Mouse (Mus musculus): ENCODE measurements around the gene Klf2.

Gene Klf2

DNA sequence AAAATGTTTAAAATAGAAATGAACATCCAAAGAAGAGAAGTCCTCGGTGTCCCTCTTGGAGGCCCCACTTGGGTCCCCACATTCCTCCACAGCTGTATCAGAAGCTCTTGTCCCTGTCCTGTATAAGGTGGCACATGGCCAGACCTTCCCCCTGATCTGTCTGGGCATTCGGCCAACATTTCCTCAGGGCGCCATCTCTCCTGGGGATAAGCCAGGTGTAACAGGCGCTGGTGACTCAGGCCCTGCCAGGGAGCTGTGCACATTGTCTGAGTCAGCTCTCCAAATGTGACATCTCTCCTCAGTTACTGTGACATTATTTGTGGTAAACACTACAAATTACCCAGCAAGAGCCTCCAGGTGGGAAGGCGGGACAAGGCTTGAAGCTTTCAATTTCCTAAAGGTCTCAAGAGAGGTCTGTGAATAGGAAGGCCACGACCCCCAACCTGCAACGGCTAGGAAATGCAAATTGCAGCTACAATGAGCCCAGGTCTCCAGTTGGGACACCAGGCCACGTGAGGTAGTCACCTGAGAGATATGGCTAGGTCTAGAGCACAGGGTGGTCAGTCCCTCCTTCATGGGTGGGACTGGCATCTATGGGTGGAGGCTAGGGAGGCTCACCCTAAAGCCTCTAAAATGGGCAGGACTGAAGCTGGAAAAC is 7.9 kb upstream of the Klf2 start:
- TF ChIP-seq CTCF (conservative IDR thresholded peaks at IDR 0.05; ENCODE audit: low read length) (no peak), NANOG (IDR thresholded peaks at IDR 0.05; ENCODE audit: borderline replicate concordance, low read length) (peak; percentile 62; the same call in 1 of the 2 replicates), POU5F1 (IDR thresholded peaks at IDR 0.05; ENCODE audit: borderline replicate concordance, low read length) (peak; percentile 66; the same call in 1 of the 2 replicates)
- H3K4me3 ChIP-seq (replicated peaks; ENCODE audit: low read length), result 0 out of 2 replicates have a peak overlapping the region, but pooled peaks have one; percentile 3
- H3K4me1 ChIP-seq (replicated peaks; ENCODE audit: low read depth, low read length), result peaks cover 87% of the 10 kb centered on the region
- no peaks in the 10 kb centered on the region for H3K27me3 ChIP-seq (ENCODE audit: insufficient read depth, low read length)
- no peaks in the 10 kb centered on the region for H3K36me3 ChIP-seq (ENCODE audit: insufficient read depth, low read length)
- no peaks in the 10 kb centered on the region for H3K9me3 ChIP-seq (ENCODE audit: low read length)

DNA sequence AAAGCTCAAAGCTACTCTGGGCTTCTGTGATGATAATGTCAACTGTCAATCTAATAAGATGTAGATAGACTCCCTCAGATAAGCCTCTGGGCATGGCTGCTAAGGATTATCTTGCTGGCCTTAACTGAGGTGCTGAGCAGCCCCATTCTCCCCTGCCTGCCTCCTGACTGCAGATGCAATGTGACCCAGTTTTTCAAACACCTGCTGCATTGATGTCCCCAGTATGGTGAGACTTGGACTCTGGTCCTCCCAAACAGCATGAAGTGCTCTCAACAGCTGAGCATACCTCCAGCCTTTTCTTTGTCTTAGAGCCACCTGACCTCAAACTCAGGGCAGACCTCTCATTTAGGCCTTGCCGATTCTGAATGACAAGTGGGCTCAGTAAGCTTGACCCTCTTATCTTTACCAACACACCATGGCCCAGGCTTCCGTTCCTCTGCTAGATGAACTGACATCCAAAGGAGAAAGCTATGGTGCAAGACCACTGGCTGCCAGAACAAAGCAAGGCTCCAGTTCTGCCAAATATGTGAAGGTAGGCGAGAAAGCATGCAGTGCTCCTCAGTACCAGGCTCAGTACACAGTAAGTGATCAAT is 5.8 kb upstream of the Klf2 start:
- no peak for TF ChIP-seq NANOG (IDR thresholded peaks at IDR 0.05; ENCODE audit: borderline replicate concordance, low read length)
- no peak for TF ChIP-seq POU5F1 (IDR thresholded peaks at IDR 0.05; ENCODE audit: borderline replicate concordance, low read length)
- no peak for TF ChIP-seq CTCF (conservative IDR thresholded peaks at IDR 0.05; ENCODE audit: low read length)
- H3K9me3 ChIP-seq (ENCODE audit: low read length), result no peaks in the 10 kb centered on the region
- no peak overlapping the region for H3K4me3 ChIP-seq (replicated peaks; ENCODE audit: low read length)
- peaks cover 87% of the 10 kb centered on the region for H3K4me1 ChIP-seq (replicated peaks; ENCODE audit: low read depth, low read length)
- no peaks in the 10 kb centered on the region for H3K27me3 ChIP-seq (ENCODE audit: insufficient read depth, low read length)
- no peaks in the 10 kb centered on the region for H3K36me3 ChIP-seq (ENCODE audit: insufficient read depth, low read length)

DNA sequence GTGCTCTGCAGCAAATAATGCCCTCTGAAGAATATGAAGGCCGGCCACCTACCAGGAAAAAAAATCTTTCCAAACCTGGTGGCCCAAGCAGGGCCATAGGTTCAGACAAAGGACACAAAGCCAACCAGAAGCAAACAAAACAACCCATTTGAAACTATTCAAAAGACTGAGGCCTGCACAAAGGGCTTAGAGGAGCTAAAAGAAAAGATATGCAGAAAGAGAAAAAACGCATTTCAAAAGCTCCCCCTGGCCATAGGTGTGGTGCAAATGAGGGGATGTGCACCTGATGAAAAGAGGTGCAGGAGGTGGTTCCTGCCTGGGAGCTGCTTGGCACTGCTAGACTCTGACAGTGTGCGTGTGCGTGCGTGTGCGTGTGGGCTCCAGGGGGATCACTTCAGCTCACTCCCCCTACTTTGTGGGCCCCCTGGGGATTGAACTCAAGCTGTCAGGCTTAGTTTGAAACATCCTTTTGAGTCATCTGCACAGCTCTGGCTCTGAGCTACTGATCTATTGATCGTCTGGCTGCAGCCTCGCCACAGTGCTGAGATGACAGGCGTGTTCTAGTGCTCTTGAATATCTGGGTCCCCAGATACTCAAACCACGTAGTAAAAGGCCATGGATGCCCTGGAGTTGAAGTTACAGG is 2.7 kb upstream of the Klf2 start:
- TF ChIP-seq POU5F1 (IDR thresholded peaks at IDR 0.05; ENCODE audit: borderline replicate concordance, low read length), result peak; percentile 22; the same call in 1 of the 2 replicates
- peak; percentile 83 for TF ChIP-seq NANOG (IDR thresholded peaks at IDR 0.05; ENCODE audit: borderline replicate concordance, low read length)
- no peak for TF ChIP-seq CTCF (conservative IDR thresholded peaks at IDR 0.05; ENCODE audit: low read length)
- Histone ChIP-seq H3K27me3 (ENCODE audit: insufficient read depth, low read length) (no peaks in the 10 kb centered on the region), H3K9me3 (ENCODE audit: low read length) (no peaks in the 10 kb centered on the region), H3K4me3 (replicated peaks; ENCODE audit: low read length) (0 out of 2 replicates have a peak overlapping the region, but pooled peaks have one; percentile 1), H3K4me1 (replicated peaks; ENCODE audit: low read depth, low read length) (peaks cover 59% of the 10 kb centered on the region), H3K36me3 (ENCODE audit: insufficient read depth, low read length) (peaks cover 13% of the 10 kb centered on the region)

DNA sequence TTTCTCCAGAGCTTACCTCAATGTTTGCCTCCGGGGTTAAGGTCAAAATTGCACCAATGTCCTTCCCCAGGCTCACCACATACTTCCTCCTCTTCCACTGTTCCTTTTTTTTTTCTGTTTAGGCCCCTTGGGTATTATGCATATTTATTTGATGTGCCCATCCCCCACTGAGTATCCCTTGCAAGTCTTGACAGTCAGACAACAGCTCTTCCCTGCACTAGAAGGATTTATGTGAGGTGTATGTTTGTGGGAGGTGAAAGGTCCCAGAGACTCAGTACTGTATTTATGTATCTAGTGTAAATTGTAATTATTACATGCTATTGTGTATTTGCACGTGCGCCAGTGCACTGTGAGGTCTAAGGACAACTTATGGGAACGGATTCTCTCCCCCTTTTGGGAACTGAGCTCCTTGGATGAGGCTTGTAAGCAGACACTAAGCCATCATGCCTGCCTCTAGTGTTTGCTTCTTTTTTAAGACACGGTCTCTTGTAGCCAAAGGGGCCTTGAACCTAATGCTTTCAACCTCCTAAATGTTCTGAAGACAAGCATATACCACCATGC is 1.0 kb upstream of the Klf2 start:
- peaks cover 54% of the 10 kb centered on the region for H3K4me1 ChIP-seq (replicated peaks; ENCODE audit: low read depth, low read length)
- no peaks in the 10 kb centered on the region for H3K27me3 ChIP-seq (ENCODE audit: insufficient read depth, low read length)
- H3K36me3 ChIP-seq (ENCODE audit: insufficient read depth, low read length), result peaks cover 28% of the 10 kb centered on the region
- H3K9me3 ChIP-seq (ENCODE audit: low read length), result no peaks in the 10 kb centered on the region
- peak overlapping the region; percentile 35; the same call in 1 of the 2 replicates for H3K4me3 ChIP-seq (replicated peaks; ENCODE audit: low read length)
- TF ChIP-seq CTCF (conservative IDR thresholded peaks at IDR 0.05; ENCODE audit: low read length) (no peak), NANOG (IDR thresholded peaks at IDR 0.05; ENCODE audit: borderline replicate concordance, low read length) (no peak), POU5F1 (IDR thresholded peaks at IDR 0.05; ENCODE audit: borderline replicate concordance, low read length) (no peak)

DNA sequence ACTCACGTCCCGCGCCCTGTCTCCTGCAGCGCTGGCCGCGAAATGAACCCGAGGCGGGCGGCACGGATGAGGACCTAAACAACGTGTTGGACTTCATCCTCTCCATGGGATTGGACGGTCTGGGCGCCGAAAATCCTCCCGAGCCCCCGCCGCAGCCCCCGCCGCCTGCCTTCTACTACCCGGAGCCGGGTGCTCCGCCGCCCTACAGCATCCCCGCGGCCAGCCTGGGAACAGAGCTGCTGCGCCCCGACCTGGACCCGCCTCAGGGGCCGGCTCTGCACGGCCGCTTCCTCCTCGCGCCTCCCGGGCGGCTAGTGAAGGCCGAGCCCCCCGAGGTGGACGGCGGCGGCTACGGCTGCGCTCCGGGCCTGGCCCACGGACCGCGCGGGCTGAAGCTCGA is 564 bp downstream of the Klf2 start:
- Histone ChIP-seq H3K4me1 (replicated peaks; ENCODE audit: low read depth, low read length) (peaks cover 54% of the 10 kb centered on the region), H3K36me3 (ENCODE audit: insufficient read depth, low read length) (peaks cover 43% of the 10 kb centered on the region)
- no peak for TF ChIP-seq POU5F1 (IDR thresholded peaks at IDR 0.05; ENCODE audit: borderline replicate concordance, low read length)
- TF ChIP-seq CTCF (conservative IDR thresholded peaks at IDR 0.05; ENCODE audit: low read length), result no peak
- TF ChIP-seq NANOG (IDR thresholded peaks at IDR 0.05; ENCODE audit: borderline replicate concordance, low read length), result no peak

DNA sequence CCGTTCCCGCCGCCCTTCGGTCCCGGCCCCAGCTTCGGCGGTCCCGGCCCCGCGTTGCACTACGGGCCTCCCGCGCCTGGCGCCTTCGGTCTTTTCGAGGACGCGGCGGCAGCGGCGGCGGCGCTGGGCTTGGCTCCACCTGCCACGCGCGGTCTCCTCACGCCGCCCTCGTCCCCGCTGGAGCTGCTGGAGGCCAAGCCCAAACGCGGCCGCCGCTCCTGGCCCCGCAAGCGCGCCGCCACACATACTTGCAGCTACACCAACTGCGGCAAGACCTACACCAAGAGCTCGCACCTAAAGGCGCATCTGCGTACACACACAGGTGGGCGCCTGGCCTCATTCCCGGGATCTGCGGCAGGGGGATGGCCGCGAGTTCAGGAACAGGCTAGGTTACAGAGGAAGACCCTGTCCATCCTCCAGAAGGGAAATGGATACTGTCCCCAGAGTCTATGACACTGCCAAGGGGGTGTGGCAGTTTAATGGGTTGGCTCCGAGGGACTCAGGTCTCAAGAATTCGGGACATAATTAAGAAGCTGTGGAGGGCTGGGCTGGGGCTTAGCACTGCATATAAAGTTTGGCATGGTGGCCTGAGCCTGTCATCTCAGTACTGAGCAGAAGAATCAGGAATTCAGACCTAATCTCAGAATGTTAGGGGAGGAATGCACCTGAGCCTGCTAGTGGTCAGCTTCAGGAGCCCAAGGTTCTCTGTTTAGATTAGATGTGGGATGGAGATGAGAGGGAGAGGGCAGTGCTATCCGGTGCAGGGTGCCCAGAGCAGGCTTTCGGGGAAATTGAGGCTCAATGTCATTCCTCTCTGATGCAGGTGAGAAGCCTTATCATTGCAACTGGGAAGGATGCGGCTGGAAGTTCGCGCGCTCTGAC is 1.3 kb downstream of the Klf2 start:
- Histone ChIP-seq H3K4me3 (replicated peaks; ENCODE audit: low read length) (peak overlapping the region; percentile 98), H3K4me1 (replicated peaks; ENCODE audit: low read depth, low read length) (peaks cover 54% of the 10 kb centered on the region), H3K36me3 (ENCODE audit: insufficient read depth, low read length) (peaks cover 49% of the 10 kb centered on the region), H3K9me3 (ENCODE audit: low read length) (no peaks in the 10 kb centered on the region), H3K27me3 (ENCODE audit: insufficient read depth, low read length) (no peaks in the 10 kb centered on the region)
- no peak for TF ChIP-seq CTCF (conservative IDR thresholded peaks at IDR 0.05; ENCODE audit: low read length)
- TF ChIP-seq POU5F1 (IDR thresholded peaks at IDR 0.05; ENCODE audit: borderline replicate concordance, low read length), result no peak
- no peak for TF ChIP-seq NANOG (IDR thresholded peaks at IDR 0.05; ENCODE audit: borderline replicate concordance, low read length)

More for the DNA sequence above, 564 bp downstream of the Klf2 start:
- Histone ChIP-seq H3K4me3 (replicated peaks; ENCODE audit: low read length) (peak overlapping the region; percentile 98), H3K27me3 (ENCODE audit: insufficient read depth, low read length) (no peaks in the 10 kb centered on the region), H3K9me3 (ENCODE audit: low read length) (no peaks in the 10 kb centered on the region)

DNA sequence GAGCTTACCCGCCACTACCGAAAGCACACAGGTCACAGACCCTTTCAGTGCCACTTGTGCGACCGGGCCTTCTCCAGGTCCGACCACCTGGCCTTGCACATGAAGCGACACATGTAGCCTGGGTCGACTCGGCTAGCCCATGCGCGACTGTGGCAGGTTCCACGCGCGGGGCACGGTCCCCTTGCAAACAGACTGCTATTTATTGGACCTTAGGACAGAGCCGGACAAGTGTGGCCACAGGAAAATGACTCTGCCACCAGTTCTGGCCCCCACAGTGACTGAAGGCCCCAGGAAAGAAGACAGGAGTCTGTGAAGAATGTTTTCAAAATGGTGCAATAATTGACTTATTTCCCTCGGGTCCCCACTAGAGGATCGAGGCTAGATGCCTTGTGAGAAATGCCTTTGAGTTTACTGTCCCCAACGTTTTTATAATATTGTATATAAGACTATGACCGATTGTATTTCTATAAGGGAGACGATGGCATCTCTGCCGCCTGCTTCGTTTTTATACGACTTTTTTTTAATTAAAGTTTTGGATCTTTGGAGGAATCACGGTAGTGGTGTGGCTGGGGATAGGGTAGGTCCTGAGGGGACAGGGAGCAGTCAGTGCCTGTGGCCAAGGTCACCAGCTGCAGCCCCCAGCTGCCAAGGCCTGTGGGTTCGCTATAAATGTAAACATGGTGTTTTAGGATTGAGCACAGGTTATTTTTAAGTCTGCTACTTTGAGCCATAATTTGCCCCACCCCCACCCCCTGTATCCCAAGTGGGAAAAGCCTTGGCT is 2.2 kb downstream of the Klf2 start:
- no peaks in the 10 kb centered on the region for H3K27me3 ChIP-seq (ENCODE audit: insufficient read depth, low read length)
- H3K4me1 ChIP-seq (replicated peaks; ENCODE audit: low read depth, low read length), result peaks cover 56% of the 10 kb centered on the region
- H3K36me3 ChIP-seq (ENCODE audit: insufficient read depth, low read length), result peaks cover 52% of the 10 kb centered on the region
- H3K9me3 ChIP-seq (ENCODE audit: low read length), result no peaks in the 10 kb centered on the region
- H3K4me3 ChIP-seq (replicated peaks; ENCODE audit: low read length), result peak overlapping the region; percentile 98
- TF ChIP-seq CTCF (conservative IDR thresholded peaks at IDR 0.05; ENCODE audit: low read length), result no peak
